Mouse (Mus musculus): Measurements from ENCODE around the gene Sema4f. TPM values are rescaled to one million over a fixed set of nuclear protein-coding genes. Genes with fewer than 3 reads are reported as not detected.

Sema4f gene
- total RNA-seq (2014; rRNA removed; ENCODE audit: low replicate concordance): not detected in 2 replicates
- polyA plus RNA-seq (2015; fragmentation: Nextera tagmentation; extraction: Ambion mirVana): 0.04 TPM in 1 of 2 replicates, not detected in the other

- peak within 1 kb of the TSS; percentile 61 for H3K4me2 ChIP-seq (ENCODE audit: low read depth, low read length)
- peaks cover 3% of the 10 kb centered on the region; the same call in 1 of the 2 replicates for H3K9me3 ChIP-seq (replicated peaks; ENCODE audit: control insufficient read depth, low read length)
- DNase-seq (ENCODE audit: low spot score): no peak
- peak within 1 kb of the TSS; percentile 33; the same call in 1 of the 2 replicates for H3K9ac ChIP-seq (replicated peaks; ENCODE audit: low read depth, low read length)
- 5% methylated on average over 35 of the region's 44 CpGs for WGBS
- no peaks in the 10 kb centered on the region for H3K36me3 ChIP-seq (replicated peaks; ENCODE audit: control insufficient read depth, insufficient read depth, low read length)
- H3K27ac ChIP-seq (ENCODE audit: low read depth): no peak within 1 kb of the TSS
- peaks cover 27% of the 10 kb centered on the region for H3K27me3 ChIP-seq (ENCODE audit: control insufficient read depth, insufficient read depth, low read length)
- TF ChIP-seq EP300 (IDR thresholded peaks at IDR 0.05; ENCODE audit: low read depth) (no peak), CTCF (IDR thresholded peaks at IDR 0.05; ENCODE audit: low read depth) (no peak)
- peak within 1 kb of the TSS; percentile 40 for H3K4me3 ChIP-seq (ENCODE audit: low read depth, low read length)
- no peaks in the 10 kb centered on the region for H3K4me1 ChIP-seq (ENCODE audit: control insufficient read depth, insufficient read depth)
- ATAC-seq (ENCODE audit: insufficient read depth, low read depth): peak; percentile 49
Observed at GRCm38 (mm10) chr6:82939167-82939912, at the start of gene Sema4f. Gene Sema4f, minus strand, starts transcription at chr6:82939769.

- Histone ChIP-seq H3K36me3 (replicated peaks; ENCODE audit: control insufficient read depth, insufficient read depth, low read length) (no peaks in the 10 kb centered on the region), H3K4me1 (ENCODE audit: control insufficient read depth, insufficient read depth) (no peaks in the 10 kb centered on the region), H3K9ac (replicated peaks; ENCODE audit: low read depth, low read length) (no peak overlapping the region), H3K27ac (ENCODE audit: low read depth) (no peak overlapping the region), H3K9me3 (replicated peaks; ENCODE audit: control insufficient read depth, low read length) (no peaks in the 10 kb centered on the region), H3K27me3 (ENCODE audit: control insufficient read depth, insufficient read depth, low read length) (no peaks in the 10 kb centered on the region), H3K4me3 (ENCODE audit: low read depth, low read length) (no peak overlapping the region), H3K4me2 (ENCODE audit: low read depth, low read length) (no peak overlapping the region)
- 38% methylated on average over 9 of the region's 9 CpGs for WGBS
- ATAC-seq (ENCODE audit: insufficient read depth, low read depth) (no peak), DNase-seq (ENCODE audit: low spot score) (no peak)
- TF ChIP-seq CTCF (IDR thresholded peaks at IDR 0.05; ENCODE audit: low read depth): no peak
- no peak for TF ChIP-seq EP300 (IDR thresholded peaks at IDR 0.05; ENCODE audit: low read depth)
Observed at GRCm38 (mm10) chr6:82987411-82987971, 47.9 kb upstream of the Sema4f start.

GRCm38 (mm10) chr6:82971031-82971430 is 31.5 kb upstream of the Sema4f start:
- no peak overlapping the region for H3K4me3 ChIP-seq (ENCODE audit: low read depth, low read length)
- TF ChIP-seq CTCF (IDR thresholded peaks at IDR 0.05; ENCODE audit: low read depth) (peak; percentile 82), EP300 (IDR thresholded peaks at IDR 0.05; ENCODE audit: low read depth) (no peak)
- no peaks in the 10 kb centered on the region for H3K27me3 ChIP-seq (ENCODE audit: control insufficient read depth, insufficient read depth, low read length)
- DNase-seq (ENCODE audit: low spot score): peak; percentile 48
- WGBS: 13% methylated on average over 5 of the region's 5 CpGs
- H3K4me2 ChIP-seq (ENCODE audit: low read depth, low read length): no peak overlapping the region
- no peaks in the 10 kb centered on the region for H3K36me3 ChIP-seq (replicated peaks; ENCODE audit: control insufficient read depth, insufficient read depth, low read length)
- no peaks in the 10 kb centered on the region for H3K4me1 ChIP-seq (ENCODE audit: control insufficient read depth, insufficient read depth)
- H3K9ac ChIP-seq (replicated peaks; ENCODE audit: low read depth, low read length): no peak overlapping the region
- H3K9me3 ChIP-seq (replicated peaks; ENCODE audit: control insufficient read depth, low read length): no peaks in the 10 kb centered on the region
- H3K27ac ChIP-seq (ENCODE audit: low read depth): no peak overlapping the region
- peak; percentile 77; the same call in 1 of the 2 replicates for ATAC-seq (ENCODE audit: insufficient read depth, low read depth)

GRCm38 (mm10) chr6:82969249-82970084 is 29.9 kb upstream of the Sema4f start:
- whole genome bisulfite sequencing: 68% methylated on average over 6 of the region's 6 CpGs
- Histone ChIP-seq H3K4me2 (ENCODE audit: low read depth, low read length) (no peak overlapping the region), H3K4me3 (ENCODE audit: low read depth, low read length) (no peak overlapping the region), H3K4me1 (ENCODE audit: control insufficient read depth, insufficient read depth) (no peaks in the 10 kb centered on the region), H3K9ac (replicated peaks; ENCODE audit: low read depth, low read length) (no peak overlapping the region), H3K27me3 (ENCODE audit: control insufficient read depth, insufficient read depth, low read length) (no peaks in the 10 kb centered on the region), H3K36me3 (replicated peaks; ENCODE audit: control insufficient read depth, insufficient read depth, low read length) (no peaks in the 10 kb centered on the region), H3K9me3 (replicated peaks; ENCODE audit: control insufficient read depth, low read length) (no peaks in the 10 kb centered on the region), H3K27ac (ENCODE audit: low read depth) (no peak overlapping the region)
- no peak for DNase-seq (ENCODE audit: low spot score)
- TF ChIP-seq CTCF (IDR thresholded peaks at IDR 0.05; ENCODE audit: low read depth): no peak
- no peak for TF ChIP-seq EP300 (IDR thresholded peaks at IDR 0.05; ENCODE audit: low read depth)
- ATAC-seq (ENCODE audit: insufficient read depth, low read depth): no peak

GRCm38 (mm10) chr6:82961664-82962063 is 22.1 kb upstream of the Sema4f start:
- no peaks in the 10 kb centered on the region for H3K27me3 ChIP-seq (ENCODE audit: control insufficient read depth, insufficient read depth, low read length)
- H3K4me3 ChIP-seq (ENCODE audit: low read depth, low read length): no peak overlapping the region
- ATAC-seq (ENCODE audit: insufficient read depth, low read depth): no peak

More at GRCm38 (mm10) chr6:82961664-82962063, 22.1 kb upstream of the Sema4f start:
- no peaks in the 10 kb centered on the region for H3K9me3 ChIP-seq (replicated peaks; ENCODE audit: control insufficient read depth, low read length)
- H3K27ac ChIP-seq (ENCODE audit: low read depth): no peak overlapping the region
- TF ChIP-seq EP300 (IDR thresholded peaks at IDR 0.05; ENCODE audit: low read depth): no peak
- TF ChIP-seq CTCF (IDR thresholded peaks at IDR 0.05; ENCODE audit: low read depth): no peak
- no peak overlapping the region for H3K9ac ChIP-seq (replicated peaks; ENCODE audit: low read depth, low read length)
- H3K4me2 ChIP-seq (ENCODE audit: low read depth, low read length): no peak overlapping the region
- 67% methylated on average over 1 of the region's 1 CpGs for WGBS
- no peaks in the 10 kb centered on the region for H3K36me3 ChIP-seq (replicated peaks; ENCODE audit: control insufficient read depth, insufficient read depth, low read length)
- no peaks in the 10 kb centered on the region for H3K4me1 ChIP-seq (ENCODE audit: control insufficient read depth, insufficient read depth)
- no peak for DNase-seq (ENCODE audit: low spot score)

All from heart, postnatal 0 days (tissue).